In genomic region chrX:136993641-136994040, GRCm38 (mm10) we compare ENCODE assay signal across 8 mouse cellular contexts. TPM values are rescaled to one million over a fixed set of nuclear protein-coding genes. Genes with fewer than 3 reads are reported as not detected.
A peak's percentile ranks its signal among the peaks of the same experiment; 100 is the strongest.
DNase-seq lines count a peak whose midpoint lies in the region; ATAC-seq and TF ChIP-seq lines count a peak whose summit lies in the region.

No protein-coding gene starts in this region.

- H3K36me3 ChIP-seq in hindbrain, embryonic 10.5 days: no peaks in the 10 kb centered on the region
- H3K36me3 ChIP-seq in midbrain, postnatal 0 days (ENCODE audit: insufficient read depth, low read length): no peaks in the 10 kb centered on the region

- peak overlapping the region; percentile 83 for H3K27ac ChIP-seq in hindbrain, embryonic 10.5 days
- H3K27ac ChIP-seq in midbrain, postnatal 0 days (ENCODE audit: low read depth, low read length): peak overlapping the region; percentile 91

- peak; percentile 21; the same call in 1 of the 2 replicates for ATAC-seq in midbrain, postnatal 0 days (ENCODE audit: low FRiP score)
- no peak for ATAC-seq in monocyte, adult 5-6 weeks (replicated peaks; ENCODE audit: insufficient number of reproducible peaks, low FRiP score, low TSS enrichment, poor library complexity, severe bottlenecking)

- no peak for TF ChIP-seq CTCF in midbrain, postnatal 0 days (IDR thresholded peaks at IDR 0.05)

- H3K9me3 ChIP-seq in hindbrain, embryonic 10.5 days: no peaks in the 10 kb centered on the region
- H3K9me3 ChIP-seq in midbrain, postnatal 0 days (ENCODE audit: low read length): no peaks in the 10 kb centered on the region

- H3K4me1 ChIP-seq in hindbrain, embryonic 10.5 days (replicated peaks): peaks cover 18% of the 10 kb centered on the region; the same call in 1 of the 2 replicates
- H3K4me1 ChIP-seq in midbrain, postnatal 0 days (ENCODE audit: insufficient read depth, low read length): no peaks in the 10 kb centered on the region

- WGBS in hindbrain, embryonic 10.5 days: 29% methylated on average over 14 of the region's 14 CpGs
- 32% methylated on average over 14 of the region's 14 CpGs for WGBS in midbrain, postnatal 0 days

- peak overlapping the region; percentile 51 for H3K4me2 ChIP-seq in midbrain, postnatal 0 days (ENCODE audit: low read depth, low read length, poor library complexity, severe bottlenecking)

- peak; percentile 29 for DNase-seq in layer of hippocampus, adult 11-12 months (ENCODE audit: low spot score)
- DNase-seq in layer of hippocampus, adult 9-11 months: no peak
- peak; percentile 32 to 48 for DNase-seq in cerebellum, adult 18-20 months
- DNase-seq in hindbrain, embryonic 10.5 days (ENCODE audit: low spot score): peak; percentile 29
- peak; percentile 50 for DNase-seq in midbrain, postnatal 0 days (ENCODE audit: low spot score)
- DNase-seq in urinary bladder, adult 18-20 months (ENCODE audit: low spot score in 2 of 2): no peak
- no peak for DNase-seq in urinary bladder, postnatal 10 days (ENCODE audit: low spot score)

- H3K9ac ChIP-seq in midbrain, postnatal 0 days (replicated peaks; ENCODE audit: low read length, poor library complexity, severe bottlenecking): peak overlapping the region; percentile 74

- H3K27me3 ChIP-seq in hindbrain, embryonic 10.5 days (ENCODE audit: insufficient read depth, poor library complexity, severe bottlenecking): peaks cover 28% of the 10 kb centered on the region
- no peaks in the 10 kb centered on the region for H3K27me3 ChIP-seq in midbrain, postnatal 0 days (ENCODE audit: insufficient read depth, low read length)

- H3K4me3 ChIP-seq in hindbrain, embryonic 10.5 days: peak overlapping the region; percentile 54
- peak overlapping the region; percentile 44 for H3K4me3 ChIP-seq in midbrain, postnatal 0 days (ENCODE audit: low read depth, low read length)

RNA-seq across cellular contexts. Expression of gene Zcchc18, which starts 0.7 kb away (rescaled TPM):
- 52.4 and 66.5 TPM in 2 replicates for polyA plus RNA-seq in hindbrain, embryonic 10.5 days (2016; fragmentation: Nextera tagmentation; extraction: Ambion mirVana)
- total RNA-seq in midbrain, postnatal 0 days (2014; rRNA removed): 196 and 224 TPM in 2 replicates
- polyA plus RNA-seq in midbrain, postnatal 0 days (2015; fragmentation: Nextera tagmentation; extraction: Ambion mirVana): 602 and 631 TPM in 2 replicates
- 1.5 to 16.1 TPM (median 3.5 TPM) in 3 replicates for total RNA-seq in monocyte, adult 5-6 weeks (2017)

RNA-seq across cellular contexts. Expression of gene Tmsb15b1, which starts 17.0 kb away (rescaled TPM):
- polyA plus RNA-seq in hindbrain, embryonic 10.5 days (2016; fragmentation: Nextera tagmentation; extraction: Ambion mirVana): 21.5 and 22.3 TPM in 2 replicates
- 3.0 and 5.8 TPM in 2 replicates for total RNA-seq in midbrain, postnatal 0 days (2014; rRNA removed)
- 34.5 and 41.2 TPM in 2 replicates for polyA plus RNA-seq in midbrain, postnatal 0 days (2015; fragmentation: Nextera tagmentation; extraction: Ambion mirVana)
- total RNA-seq in monocyte, adult 5-6 weeks (2017): 13.1 to 21.8 TPM (median 16.5 TPM) in 3 replicates

RNA-seq across cellular contexts. Expression of gene Tmsb15l, which starts 17.0 kb away (rescaled TPM):
- 4.7 and 5.7 TPM in 2 replicates for polyA plus RNA-seq in hindbrain, embryonic 10.5 days (2016; fragmentation: Nextera tagmentation; extraction: Ambion mirVana)
- 1.9 and 7.9 TPM in 2 replicates for total RNA-seq in midbrain, postnatal 0 days (2014; rRNA removed)
- 7.5 and 9.5 TPM in 2 replicates for polyA plus RNA-seq in midbrain, postnatal 0 days (2015; fragmentation: Nextera tagmentation; extraction: Ambion mirVana)
- total RNA-seq in monocyte, adult 5-6 weeks (2017): 3.4 to 20.1 TPM (median 12.2 TPM) in 3 replicates

RNA-seq across cellular contexts. Expression of gene Tmsb15b2, which starts 18.3 kb away (rescaled TPM):
- 45.2 and 53.5 TPM in 2 replicates for polyA plus RNA-seq in hindbrain, embryonic 10.5 days (2016; fragmentation: Nextera tagmentation; extraction: Ambion mirVana)
- total RNA-seq in midbrain, postnatal 0 days (2014; rRNA removed): 32.3 and 59.5 TPM in 2 replicates
- polyA plus RNA-seq in midbrain, postnatal 0 days (2015; fragmentation: Nextera tagmentation; extraction: Ambion mirVana): 69.2 and 73.2 TPM in 2 replicates
- 4.2 TPM in 1 of 3 replicates, not detected in the others for total RNA-seq in monocyte, adult 5-6 weeks (2017)

RNA-seq across cellular contexts. Expression of gene Slc25a53, which starts 44.5 kb away (rescaled TPM):
- polyA plus RNA-seq in hindbrain, embryonic 10.5 days (2016; fragmentation: Nextera tagmentation; extraction: Ambion mirVana): 10.4 and 12.1 TPM in 2 replicates
- 17.6 and 20.6 TPM in 2 replicates for total RNA-seq in midbrain, postnatal 0 days (2014; rRNA removed)
- 11.1 and 12.6 TPM in 2 replicates for polyA plus RNA-seq in midbrain, postnatal 0 days (2015; fragmentation: Nextera tagmentation; extraction: Ambion mirVana)
- 8.0 to 25.4 TPM (median 13.1 TPM) in 3 replicates for total RNA-seq in monocyte, adult 5-6 weeks (2017)

Comparison
In these comparisons a context has a peak if more than half of its experiments do, and no peak if none do; other contexts are left out.
1. DNase-seq: peak in layer of hippocampus, adult 11-12 months (single experiment), cerebellum, adult 18-20 months (2 of 2), hindbrain, embryonic 10.5 days (single experiment) and midbrain, postnatal 0 days (single experiment); none in layer of hippocampus, adult 9-11 months (single experiment), urinary bladder, adult 18-20 months (0 of 2) and urinary bladder, postnatal 10 days (single experiment).
2. RNA of gene Zcchc18, which starts 0.7 kb away (total RNA-seq): 196 to 224 TPM in midbrain, postnatal 0 days; 1.5 to 16.1 TPM in monocyte, adult 5-6 weeks; every median in the first group is over 10 times any median in the second.